Mouse (Mus musculus) adrenal gland, postnatal 25 days (tissue): Measurements from ENCODE around the gene Tbc1d22a. TPM values are rescaled to one million over a fixed set of nuclear protein-coding genes. Genes with fewer than 3 reads are reported as not detected.

ENCODE experiments used
- DNase-seq: peaks from one replicate; pipeline ENCODE4 v3.0.0; 2021; ENCODE audit warnings: mixed read lengths
- total RNA-seq: library from RNA; stranded (reverse); gene quantifications from 2 replicates; pipeline ENCODE4 v1.2.3, GENCODE M21; 2021

The Tbc1d22a gene
- total RNA-seq, 1 experiment from 2014 or later: 33.8 TPM

DNA sequence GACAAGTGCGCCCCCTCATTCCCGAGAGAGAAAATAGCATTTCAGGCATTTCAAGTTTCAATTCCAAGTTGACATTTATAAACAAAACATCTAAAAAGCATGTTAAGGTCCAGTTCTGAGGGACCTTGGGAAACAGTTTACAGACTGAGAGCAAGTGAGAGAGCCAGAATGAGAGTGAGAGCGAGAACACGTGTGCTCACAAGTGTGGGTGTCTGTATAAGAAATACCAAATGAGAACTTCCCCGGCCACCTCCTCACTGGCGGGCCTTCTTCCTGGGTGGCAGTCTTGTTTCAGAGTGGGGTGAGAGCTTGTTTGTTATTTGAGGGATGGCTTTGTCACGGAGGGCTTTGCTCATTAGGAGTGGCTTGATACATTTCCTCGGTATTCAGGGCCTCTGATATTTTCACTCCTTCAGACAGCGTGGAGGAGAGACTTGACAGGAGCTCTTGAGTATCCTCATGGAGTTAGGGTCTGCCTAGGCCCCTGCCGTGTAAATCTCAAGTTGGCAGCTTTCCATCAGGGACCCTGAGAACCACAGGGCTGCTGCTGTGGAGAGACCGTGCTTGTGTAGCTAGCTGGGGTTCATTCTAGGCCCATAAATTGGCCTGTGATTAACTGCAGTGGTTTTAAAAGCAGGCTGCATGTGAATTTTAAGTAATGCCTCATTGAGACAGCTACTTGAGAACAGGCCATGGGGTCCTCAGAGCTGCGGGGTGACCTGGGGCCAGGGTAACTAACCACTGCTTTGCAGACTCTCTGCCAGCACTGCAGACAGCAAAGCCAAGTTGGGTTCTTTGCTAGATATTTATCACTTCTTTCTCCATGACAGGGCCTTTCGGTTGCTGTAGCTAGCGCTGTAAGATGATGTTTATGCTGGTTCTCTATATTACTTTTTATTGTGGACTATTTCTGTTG lies 65.1 kb downstream of the Tbc1d22a start:
- DNase-seq: no peak

DNA sequence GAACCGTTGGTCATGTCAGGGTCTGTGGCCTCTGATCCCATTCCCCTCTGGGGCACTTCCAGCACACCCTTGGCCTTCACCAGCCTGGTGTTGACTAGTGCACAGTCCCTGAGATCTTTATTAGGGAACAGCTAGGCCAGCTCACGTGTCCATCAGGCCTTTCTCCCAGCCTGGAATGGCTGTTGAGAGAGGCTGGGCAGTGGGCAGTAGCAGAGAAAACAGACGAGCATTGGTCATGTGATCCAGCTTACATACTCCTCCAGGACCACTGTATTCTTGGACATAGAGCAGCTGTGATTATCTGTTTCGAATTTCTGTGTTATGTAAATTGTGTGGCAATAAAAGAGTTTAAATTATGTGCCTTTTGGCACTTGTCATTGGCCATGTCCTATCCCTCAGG lies 65.9 kb downstream of the Tbc1d22a start:
- no peak for DNase-seq

DNA sequence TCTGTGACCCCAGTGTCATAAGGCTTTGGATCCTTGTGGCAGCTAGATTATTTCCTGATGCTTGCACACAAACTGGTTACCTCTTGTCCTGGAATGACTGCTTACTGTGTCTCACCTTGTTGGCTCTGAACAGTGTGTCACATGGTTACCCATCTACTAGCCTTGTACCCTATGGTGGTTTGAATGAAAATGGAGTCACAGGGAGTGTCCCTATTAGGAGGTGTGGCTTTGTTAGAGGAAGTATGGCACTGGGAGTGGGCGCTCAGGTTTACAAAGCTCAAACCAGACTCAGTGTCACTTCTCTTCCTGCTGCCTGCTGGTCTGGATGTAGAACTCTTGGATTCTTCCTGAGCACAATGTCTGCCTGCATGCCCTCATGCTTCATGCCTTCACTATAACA lies 69.0 kb downstream of the Tbc1d22a start:
- DNase-seq: no peak

DNA sequence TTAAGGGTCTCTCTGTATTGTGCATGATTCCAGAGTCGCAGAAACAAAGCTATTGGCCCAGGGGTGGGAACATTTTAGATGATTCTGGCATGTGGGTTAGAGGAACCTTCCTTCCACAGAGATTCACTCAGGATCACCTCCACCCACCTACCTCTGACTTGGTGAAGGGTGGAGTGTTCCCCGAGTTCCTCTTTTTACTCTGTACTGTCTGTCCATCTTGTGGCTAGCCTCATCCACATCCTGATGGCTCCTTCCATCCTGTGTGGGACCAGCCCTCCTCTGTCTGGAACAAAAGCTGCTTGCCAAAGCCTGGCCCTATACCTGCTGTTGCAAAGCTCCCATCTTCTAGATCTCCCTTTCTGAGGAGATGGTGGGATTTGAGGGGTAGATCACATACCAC lies 71.0 kb downstream of the Tbc1d22a start:
- DNase-seq: no peak

DNA sequence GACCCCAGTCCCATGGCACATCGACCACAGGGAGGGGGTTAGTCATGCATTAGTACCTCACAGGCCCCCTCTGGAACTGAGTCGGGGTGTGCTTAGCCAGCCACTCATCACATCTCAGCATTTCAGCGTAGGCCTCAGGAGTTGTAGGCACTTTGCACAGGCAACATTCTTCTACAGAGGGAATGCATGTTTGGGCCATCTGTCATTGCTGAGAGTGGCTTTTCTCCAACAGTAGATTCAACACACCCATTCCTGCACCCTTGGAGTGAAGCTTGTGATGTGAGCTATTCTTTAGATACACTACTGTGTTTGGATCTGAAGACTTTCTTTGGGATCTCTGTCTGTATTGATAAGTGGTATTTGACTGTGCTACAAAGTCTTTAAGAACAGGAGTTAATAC lies 75.8 kb downstream of the Tbc1d22a start:
- DNase-seq: no peak

DNA sequence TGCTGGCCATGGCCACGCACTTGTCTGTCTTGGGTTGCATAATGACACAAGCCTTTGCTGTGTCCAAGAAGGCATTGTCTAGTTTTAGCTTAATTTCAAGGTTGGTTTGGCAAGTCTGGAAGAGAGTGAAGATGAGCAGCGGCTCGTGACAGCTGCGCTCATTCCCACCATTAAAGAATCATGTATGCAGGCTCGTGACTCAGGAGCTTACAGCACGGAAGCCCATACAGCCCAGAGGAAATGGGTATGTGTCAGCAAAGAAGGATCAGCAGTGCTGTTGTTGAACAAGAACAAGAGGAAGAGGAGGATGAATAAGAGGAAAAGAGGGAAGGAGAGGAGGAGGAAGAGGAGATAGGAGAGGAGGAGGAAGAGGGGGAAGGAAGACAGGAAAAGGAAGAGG lies 78.0 kb downstream of the Tbc1d22a start:
- DNase-seq: no peak

DNA sequence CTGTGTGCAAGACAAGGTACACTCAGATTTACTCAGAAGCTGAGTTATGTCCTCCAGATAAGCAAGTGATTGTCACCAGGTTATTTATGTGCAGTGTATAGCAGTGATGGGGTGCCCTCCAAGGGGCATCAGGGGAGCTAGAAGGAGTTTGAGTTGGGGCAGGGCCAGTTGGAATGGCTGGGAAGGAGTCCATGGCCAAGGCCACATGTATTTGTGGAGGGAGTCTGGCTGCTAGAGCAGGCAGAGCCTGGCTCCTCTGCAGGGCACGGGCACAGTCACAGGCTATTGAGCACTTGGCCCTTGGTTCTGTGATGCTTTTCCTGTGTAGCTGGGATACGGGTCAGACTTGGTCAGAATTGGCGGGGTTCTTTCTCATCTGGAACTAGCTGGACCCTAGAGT lies 80.2 kb downstream of the Tbc1d22a start:
- no peak for DNase-seq

DNA sequence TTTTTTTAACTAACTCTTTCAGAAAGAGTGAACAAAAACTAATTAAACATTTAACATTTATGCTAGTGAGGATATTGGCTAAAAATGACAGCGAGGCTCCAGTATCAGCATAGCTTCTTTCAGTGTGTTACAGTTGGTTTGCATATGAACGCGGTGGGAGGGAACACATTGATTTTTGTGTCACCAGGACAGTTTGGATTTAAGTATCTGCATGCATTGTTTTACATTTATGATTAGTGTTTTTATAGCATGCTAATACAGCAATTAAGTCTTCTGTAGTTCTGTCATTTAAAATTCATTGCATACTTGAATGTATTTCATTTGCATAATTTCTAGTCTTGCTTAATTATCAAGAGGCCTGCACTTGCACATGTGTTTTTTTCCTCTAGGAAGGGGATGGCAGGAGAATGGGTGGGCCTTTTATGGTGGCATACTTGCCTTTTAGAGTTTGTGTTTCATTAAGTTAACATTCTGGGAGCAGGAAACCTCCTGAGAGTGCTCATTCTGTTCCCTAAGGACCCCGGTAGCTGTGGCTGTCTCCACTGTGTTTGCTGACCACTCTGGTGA lies 81.5 kb downstream of the Tbc1d22a start:
- no peak for DNase-seq

DNA sequence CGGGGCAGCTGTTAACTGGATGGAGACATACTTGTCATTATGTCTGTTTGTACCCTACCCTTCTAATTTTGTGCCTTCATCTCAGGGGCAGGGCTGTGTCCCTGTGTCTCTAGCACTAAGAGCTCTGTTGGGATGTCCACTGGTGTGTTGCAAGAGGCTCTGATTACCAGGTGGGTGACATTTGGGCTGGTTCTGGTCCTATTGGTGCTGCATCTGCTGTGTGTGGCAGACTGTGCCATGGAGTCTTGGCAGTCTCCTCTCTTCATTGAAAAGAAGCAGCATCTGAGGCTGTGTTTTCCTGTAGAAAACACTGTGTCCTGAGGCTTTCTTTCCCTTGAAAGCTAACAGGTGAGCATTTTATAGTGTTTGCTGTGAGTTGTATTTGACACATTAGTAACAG lies 83.0 kb downstream of the Tbc1d22a start:
- no peak for DNase-seq

DNA sequence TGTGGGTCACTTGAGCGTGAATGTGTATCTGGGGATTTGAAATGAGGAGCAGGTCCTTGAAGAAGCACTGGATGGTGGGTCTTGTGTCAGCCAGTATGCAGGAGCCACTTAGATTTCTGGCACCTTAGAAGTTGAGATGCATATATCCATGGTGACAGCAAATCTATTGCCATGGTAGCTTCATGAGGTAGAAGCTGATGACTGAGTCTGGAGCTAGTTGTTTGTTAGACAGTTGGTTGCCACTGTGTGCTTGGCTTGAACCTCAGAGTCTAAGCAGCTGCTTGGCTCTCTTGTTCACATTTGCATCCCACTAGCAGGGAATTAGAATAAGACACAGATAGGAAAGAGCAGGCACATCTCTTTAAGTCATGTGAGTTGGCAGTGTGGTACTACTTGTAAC lies 89.6 kb downstream of the Tbc1d22a start:
- DNase-seq: no peak

DNA sequence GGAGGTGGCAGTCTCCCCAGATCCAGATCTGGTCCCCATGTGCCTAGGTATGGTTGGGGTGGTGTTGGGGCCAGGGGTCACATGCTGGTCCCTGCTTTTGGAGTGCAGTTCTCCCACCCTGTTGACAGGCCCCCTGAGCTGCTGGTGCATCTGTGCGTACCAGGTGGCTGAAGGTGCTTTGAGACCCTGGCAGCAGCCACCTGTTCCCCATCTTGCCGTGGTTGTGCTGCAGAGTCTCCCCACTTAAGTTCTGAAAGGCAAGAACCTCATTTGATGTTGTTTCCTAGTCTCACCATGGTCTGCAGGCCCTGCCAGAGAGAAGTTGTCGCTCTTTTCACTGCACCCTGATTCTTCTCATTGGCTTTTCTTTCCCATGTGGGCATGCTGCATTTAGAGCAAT lies 90.6 kb downstream of the Tbc1d22a start:
- DNase-seq: no peak

DNA sequence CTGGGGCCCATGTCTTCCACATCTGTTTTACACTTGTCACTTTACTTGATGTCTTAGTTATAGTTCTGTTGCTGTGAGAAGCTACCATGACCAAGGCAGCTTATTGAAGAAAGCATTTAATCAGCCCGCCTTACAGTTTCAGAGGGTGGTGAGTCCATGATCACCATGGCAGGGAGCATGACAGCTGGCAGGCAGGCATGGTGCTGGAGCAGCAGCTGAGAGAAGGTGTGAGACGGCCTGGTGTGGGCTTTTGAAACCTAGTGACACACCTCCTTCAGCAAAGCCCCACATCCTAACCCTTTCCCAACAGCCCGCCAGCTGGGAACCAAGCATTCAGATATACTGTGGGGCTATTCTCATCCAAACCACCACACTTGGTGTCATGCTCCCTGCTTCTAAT lies 91.0 kb downstream of the Tbc1d22a start:
- no peak for DNase-seq

DNA sequence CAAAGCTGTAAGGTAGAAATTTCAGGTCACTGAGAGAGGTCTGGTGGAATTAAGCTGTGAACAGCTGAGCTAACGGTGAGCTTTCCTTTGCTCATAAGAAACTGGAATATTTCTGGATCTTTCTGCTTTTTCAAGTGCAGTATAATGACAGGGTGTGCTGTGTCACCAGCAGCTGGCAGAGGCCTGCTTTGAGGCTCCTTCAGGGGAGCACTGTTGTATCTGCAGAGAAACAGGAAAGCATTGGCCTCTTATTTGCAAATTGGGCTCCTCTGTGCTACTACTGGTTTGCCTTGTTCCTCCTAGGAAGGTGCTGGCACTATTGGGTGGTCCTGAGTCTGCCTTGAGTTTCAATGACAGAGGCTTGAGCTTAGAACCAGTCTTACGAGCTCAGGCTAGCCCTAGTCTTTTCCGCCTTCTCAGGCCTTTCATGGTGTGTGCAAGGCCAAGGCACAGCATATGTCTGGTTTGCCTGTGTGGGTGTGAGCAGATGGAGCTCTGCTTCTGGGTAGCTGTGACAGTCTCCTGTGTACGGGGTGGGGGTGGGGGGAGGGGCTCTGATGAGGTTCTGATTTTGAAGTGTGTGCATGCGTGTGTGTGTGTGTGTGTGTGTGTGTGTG lies 95.1 kb downstream of the Tbc1d22a start:
- no peak for DNase-seq

DNA sequence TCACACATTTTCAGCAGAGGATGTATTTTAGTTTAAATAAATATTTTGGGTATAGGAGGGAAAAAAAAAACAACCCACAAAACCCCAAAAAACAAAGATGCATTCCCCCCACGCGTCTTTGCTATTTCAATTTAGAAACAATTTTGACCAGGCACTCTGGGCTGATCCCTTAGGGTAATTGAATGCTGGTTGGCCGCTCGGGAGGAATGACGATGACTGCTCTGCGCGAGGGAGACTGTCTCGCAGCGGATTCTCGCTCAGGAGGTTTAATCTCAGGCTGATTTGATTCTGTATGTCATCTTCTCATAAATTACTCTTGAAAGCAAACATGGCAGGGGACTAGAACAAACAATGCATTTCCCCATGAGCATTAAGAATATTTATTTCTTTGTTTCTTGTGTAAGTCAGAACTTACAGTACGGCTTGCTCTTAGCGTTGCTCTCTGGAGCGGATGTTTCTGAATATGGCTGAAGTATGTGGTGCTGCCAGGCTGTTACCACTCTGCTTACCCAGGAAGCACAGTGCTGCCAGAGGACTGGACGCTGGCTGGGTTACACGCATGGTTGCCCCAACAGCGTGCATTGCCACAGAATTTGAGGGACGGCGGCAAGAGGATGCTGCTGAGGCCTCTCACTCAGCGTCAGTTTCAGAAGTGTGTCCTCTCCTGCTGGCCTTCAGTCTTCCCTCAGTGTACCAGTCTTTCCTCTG lies 106.7 kb downstream of the Tbc1d22a start:
- no peak for DNase-seq

DNA sequence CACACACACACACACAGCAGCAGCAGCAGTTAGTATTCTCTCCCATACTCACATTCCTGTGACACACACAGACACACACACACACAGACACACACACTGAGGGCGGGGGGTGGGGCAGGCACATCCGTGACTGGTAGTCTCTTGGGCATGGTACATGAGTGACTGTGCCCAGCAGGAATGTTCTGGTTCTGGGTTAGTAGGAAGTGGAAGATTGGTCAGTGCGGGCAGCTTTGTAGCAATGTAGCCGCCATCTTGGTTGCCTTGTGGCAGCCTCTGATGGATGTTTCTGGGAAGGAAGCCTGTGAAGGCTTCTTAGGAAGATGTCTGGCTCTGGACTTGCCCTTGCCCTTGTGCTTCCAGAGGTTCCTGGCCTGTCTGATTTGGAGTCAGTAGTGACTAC lies 112.1 kb downstream of the Tbc1d22a start:
- DNase-seq: no peak

DNA sequence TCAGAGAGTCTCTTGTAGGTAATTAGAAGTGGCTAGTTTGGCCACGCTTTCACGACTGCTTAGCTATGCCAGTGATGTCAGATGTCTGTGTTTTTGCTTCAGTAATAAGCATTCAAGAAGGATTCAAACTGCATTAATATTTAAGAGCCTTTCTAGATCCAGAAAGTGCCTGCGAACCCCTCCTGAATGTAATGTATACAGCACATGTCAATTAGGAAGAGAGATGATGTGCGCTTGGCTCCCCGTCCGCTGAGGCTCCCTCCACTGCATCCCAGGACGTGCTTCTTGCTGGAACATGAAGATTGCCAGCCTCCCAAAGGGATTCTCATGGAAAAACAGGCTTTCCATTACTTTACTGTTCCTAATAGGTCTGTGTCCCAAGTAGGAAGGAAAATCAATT lies 115.7 kb downstream of the Tbc1d22a start:
- no peak for DNase-seq

DNA sequence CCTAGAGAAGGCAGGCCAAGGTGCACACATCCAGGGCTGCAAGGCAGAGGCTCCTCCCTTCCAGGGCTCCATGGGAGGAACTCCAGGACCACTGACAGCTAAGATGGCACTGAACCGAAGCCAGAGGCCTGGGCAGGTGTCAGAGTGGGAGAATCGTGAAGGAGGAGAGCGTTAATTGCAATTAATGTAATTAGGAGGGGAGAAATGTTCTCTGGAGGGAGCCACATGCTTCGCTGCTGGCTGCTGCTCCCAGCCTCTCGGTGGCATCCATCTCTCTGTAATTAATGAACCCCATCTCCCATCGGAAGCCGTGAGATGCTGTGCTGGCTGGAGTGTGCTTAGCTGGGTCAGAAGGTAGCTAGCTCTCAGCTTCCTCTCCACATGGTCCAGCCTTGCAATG lies 116.2 kb downstream of the Tbc1d22a start:
- no peak for DNase-seq

DNA sequence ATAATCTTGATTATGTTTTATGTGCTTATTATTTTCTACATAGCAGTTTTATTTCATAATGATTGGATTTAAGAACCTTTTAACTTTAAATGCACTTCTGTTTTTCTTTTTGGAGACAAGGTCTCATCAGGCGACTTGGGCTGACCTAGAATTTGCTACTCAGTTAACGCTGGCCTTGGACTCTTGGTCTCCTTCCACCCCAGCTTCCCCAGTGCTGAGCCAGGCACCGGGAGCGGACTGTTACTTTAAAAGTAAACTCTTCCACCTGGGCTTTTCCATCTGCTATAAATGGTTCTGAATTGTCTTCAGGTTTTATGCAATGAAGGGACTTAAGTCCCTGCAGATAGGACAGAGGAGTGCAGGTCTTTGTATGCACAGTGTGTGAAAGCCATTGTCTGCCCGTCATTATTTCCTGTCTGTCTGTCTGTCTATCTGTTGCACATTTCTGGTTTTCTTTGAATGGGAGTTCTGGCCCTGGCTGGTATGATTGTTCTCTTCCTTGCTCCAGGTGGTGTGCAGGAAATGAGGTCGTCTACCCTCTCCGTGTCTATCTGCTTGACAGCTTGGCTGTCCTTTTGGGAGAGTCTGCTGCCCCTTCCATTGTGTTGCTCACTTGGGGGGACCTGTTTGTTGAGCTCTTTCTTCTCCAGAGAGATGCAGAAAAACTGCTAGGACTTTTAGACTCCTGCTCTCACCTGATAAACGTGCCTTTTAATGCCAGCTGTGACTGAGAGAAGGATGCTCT lies 117.4 kb downstream of the Tbc1d22a start:
- peak; percentile 20 for DNase-seq

DNA sequence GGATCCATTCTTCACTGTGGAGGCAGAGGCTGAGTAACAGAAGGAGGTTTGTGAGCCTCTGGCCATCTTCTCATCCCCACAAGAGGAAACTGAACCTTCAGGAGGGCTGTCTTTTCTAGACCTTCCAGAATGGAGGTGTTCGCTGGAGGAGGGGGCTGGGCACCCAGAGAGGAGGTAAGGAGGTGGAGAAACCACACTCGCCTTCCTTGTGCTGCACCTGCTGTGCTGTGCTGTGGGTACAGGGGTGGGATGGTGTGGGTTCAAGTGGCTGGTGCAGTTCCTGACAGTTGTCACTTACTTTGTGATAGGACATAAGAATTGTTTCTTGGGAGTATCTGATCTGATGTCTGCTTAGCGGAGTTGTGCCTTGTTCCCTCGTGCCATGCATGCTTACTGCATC lies 118.9 kb downstream of the Tbc1d22a start:
- no peak for DNase-seq

DNA sequence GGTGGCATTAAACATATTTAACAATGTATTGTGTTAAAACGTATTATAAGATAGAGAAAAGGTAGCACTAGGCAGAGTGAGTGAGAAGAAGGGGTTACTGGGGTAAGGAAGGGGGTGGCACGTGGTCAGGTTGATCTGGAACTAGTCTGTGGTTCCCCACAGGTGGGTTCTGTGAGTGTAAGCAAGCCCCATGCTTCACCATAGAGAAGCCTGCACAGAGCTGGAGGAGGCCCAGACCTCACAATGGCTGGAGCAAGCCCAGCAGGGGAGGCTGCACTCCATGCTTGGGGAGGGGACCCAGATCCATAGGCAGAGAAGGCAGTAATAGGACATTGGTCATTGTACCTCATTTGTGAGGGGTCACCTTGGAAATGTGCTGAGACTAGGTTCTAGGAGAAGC lies 119.3 kb downstream of the Tbc1d22a start:
- DNase-seq: no peak

DNA sequence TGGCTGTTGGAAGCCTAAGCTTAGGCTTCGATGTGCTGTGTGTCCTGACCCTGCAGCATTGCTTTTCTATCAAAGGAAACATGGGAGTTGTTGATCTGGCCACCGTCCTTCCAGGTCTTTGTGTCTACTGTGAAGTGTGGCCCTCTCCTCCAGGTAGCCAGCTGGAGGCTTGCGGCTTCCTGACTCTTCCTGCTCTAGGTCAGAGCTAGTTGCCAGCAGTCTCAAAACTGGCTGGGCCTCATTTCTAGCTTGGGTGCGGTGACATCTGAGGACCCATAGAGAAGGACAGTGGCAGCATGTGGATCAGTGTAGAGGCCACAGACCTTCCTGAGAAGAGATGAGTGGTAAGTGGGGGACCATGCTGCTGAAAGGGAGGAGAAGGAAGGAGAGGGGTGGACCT lies 120.0 kb downstream of the Tbc1d22a start:
- DNase-seq: no peak

DNA sequence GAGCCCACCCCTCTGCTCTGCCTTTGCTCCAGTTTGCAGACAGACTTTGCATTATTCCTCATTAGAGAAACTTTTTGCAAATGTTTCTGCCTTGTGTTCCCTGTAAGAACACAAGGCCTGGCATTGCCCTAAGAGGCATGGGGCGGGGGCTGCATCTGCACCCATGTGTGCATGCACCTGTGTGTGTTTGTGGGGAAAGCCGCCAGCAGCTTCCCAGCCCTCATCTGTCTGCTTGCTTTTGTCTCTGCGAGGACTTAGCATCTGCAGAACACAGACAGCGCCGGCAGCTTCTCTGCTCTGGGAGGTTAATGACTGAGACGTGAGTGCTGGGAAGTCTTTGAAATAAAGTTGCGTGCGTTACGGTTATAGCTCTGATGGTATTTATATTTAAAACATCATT lies 120.5 kb downstream of the Tbc1d22a start:
- DNase-seq: no peak
